Mouse (Mus musculus): ENCODE measurements around the gene Scn8a. TPM values are rescaled to one million over a fixed set of nuclear protein-coding genes. Genes with fewer than 3 reads are reported as not detected.
A peak's percentile ranks its signal among the peaks of the same experiment; 100 is the strongest.

Scn8a gene
- polyA plus RNA-seq, 1 experiment from 2014 or later = 23.0 TPM

DNA sequence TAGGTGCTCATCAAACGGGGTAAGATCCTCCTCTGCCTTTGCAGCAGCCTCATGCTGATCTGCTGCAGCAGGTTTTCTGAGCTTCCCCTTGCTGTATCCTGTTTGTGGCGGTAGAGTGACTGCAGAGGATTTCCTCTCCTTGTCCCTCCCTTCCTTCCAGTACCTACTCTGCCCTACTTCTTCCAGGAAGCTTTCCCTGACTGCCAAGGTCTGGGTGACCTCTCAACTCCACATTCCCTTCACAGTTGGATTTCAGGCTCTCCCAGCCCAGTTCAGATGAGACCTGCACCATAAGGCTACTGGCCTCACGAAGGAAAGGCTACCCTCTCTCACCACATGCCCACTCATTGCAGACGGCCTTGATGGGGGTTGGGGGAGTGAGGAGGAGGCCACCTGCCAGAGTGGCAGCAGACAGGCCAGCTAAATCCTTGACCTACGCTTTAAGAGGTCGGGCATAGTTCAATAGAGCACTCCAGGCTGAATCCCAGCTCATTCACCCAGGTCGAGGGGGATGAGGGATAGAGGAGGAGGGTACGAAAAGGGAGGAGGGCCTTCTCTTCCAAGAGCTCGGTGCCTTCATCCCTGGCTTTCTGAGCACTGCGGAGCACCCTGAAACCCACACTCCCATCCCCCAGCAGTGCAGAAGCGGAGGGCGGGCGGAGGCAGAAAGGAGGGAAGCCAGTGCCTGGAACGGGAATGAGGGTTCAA lies 222.6 kb downstream of the Scn8a start:
- 15% methylated on average over 14 of the region's 14 CpGs for WGBS
- peak; percentile 56 for ATAC-seq

DNA sequence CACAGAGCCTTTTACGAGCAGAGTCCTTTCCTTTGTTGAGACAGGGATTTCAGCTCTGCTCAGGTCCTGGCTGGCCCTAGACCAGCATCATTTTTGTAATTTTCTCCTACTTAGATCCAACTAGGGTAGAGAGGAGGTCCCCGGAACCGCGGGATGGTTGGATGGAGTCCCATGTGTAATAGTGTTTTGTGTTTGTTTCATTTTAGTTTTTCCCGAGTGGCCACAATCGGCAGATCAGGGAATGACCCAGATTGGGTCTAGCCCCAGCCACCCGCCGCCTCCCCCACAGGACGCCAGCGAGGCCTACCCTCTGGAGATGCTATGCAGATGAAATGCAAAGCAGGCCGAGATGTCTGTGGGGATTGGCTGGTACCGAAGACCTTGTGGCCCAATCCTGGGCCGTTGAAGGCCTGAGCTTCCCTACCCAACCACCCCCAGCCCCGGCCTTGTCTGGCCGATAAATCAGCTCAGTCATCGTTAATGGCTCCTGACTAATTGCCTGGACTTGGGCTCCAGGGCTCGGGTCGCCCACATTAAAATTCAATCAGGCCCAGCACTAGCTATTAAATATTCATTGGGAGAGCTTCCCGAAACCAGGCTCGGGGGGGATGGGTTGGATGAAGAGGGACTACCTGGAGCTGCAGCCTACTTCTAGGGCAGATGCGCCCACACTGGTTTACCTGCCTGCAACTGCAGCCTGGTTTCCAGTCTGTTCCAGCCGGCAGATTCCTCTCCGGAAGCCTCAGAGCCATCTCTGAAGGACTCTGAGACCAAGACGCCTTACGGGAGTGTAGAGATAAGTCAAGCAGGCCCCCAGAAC lies 223.4 kb downstream of the Scn8a start:
- WGBS = 6% methylated on average over 25 of the region's 25 CpGs
- peak overlapping the region; percentile 11; the same call in 1 of the 2 replicates for H3K4me3 ChIP-seq (replicated peaks)
- H3K36me3 ChIP-seq = no peaks in the 10 kb centered on the region
- peaks cover 43% of the 10 kb centered on the region for H3K4me1 ChIP-seq (replicated peaks)
- ATAC-seq = peak; percentile 92
- peak overlapping the region; percentile 82 for H3K27ac ChIP-seq
- no peaks in the 10 kb centered on the region for H3K27me3 ChIP-seq
- H3K4me2 ChIP-seq (replicated peaks) = peak overlapping the region; percentile 41
- H3K9ac ChIP-seq (replicated peaks) = 0 out of 2 replicates have a peak overlapping the region, but pooled peaks have one; percentile 20
- no peaks in the 10 kb centered on the region for H3K9me3 ChIP-seq

More for the DNA sequence above, 222.6 kb downstream of the Scn8a start:
- Histone ChIP-seq H3K9me3 (no peaks in the 10 kb centered on the region), H3K27ac (peak overlapping the region; percentile 82), H3K4me3 (replicated peaks) (no peak overlapping the region), H3K9ac (replicated peaks) (0 out of 2 replicates have a peak overlapping the region, but pooled peaks have one; percentile 7), H3K4me1 (replicated peaks) (peaks cover 35% of the 10 kb centered on the region), H3K36me3 (no peaks in the 10 kb centered on the region), H3K27me3 (no peaks in the 10 kb centered on the region), H3K4me2 (replicated peaks) (peak overlapping the region; percentile 41)

DNA sequence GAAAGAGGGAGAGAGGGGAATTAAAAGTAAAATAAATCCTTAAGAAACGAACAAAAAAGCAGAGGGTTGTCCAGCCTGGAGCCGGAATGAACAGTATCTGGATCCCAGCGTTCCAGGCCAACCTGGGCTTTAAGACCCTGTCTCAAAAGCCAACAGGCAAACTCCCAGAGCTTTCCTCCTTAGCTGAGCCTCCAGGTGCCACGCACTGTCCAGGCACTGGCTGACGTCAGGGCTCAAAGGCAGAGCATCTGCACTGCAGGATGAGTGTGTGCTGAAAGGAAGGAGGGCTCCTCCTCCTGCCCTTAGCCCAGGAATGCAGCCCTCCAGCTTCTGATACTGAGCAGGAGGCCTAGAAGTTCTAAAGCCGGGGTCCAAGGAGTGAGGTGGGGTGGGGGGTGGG lies 224.3 kb downstream of the Scn8a start:
- no peak for ATAC-seq
- H3K36me3 ChIP-seq = no peaks in the 10 kb centered on the region
- H3K27ac ChIP-seq = no peak overlapping the region
- H3K4me1 ChIP-seq (replicated peaks) = peaks cover 46% of the 10 kb centered on the region
- no peak overlapping the region for H3K4me2 ChIP-seq (replicated peaks)
- 36% methylated on average over 6 of the region's 6 CpGs for WGBS
- no peak overlapping the region for H3K4me3 ChIP-seq (replicated peaks)
- no peaks in the 10 kb centered on the region for H3K27me3 ChIP-seq
- H3K9me3 ChIP-seq = no peaks in the 10 kb centered on the region
- no peak overlapping the region for H3K9ac ChIP-seq (replicated peaks)

DNA sequence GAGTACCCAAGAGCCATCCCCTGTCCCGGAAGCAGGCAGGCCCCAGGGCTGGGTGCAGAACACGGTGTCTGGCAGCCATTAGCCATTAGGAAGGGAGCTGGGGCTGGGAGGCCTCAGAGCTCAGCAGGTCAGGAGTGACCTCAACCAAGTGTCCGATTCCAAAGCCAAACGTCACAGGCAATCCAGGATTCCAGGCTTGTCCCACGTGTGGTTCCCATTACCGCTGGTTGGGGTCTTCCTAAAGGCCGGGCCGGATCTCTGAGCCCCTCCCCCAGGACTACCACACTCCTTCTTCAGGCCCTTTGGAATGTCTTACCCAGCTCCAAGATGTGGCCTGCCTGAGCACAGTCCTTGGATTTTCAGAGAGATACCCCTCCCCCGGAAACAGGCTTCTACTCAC lies 225.3 kb downstream of the Scn8a start:
- Histone ChIP-seq H3K27ac (no peak overlapping the region), H3K9ac (replicated peaks) (no peak overlapping the region), H3K36me3 (no peaks in the 10 kb centered on the region), H3K4me2 (replicated peaks) (no peak overlapping the region), H3K4me3 (replicated peaks) (no peak overlapping the region), H3K27me3 (0 out of 2 replicates have a peak, but pooled peaks cover 3% of the 10 kb centered on the region), H3K4me1 (replicated peaks) (peaks cover 46% of the 10 kb centered on the region), H3K9me3 (no peaks in the 10 kb centered on the region)
- no peak for ATAC-seq
- WGBS = 58% methylated on average over 9 of the region's 9 CpGs

DNA sequence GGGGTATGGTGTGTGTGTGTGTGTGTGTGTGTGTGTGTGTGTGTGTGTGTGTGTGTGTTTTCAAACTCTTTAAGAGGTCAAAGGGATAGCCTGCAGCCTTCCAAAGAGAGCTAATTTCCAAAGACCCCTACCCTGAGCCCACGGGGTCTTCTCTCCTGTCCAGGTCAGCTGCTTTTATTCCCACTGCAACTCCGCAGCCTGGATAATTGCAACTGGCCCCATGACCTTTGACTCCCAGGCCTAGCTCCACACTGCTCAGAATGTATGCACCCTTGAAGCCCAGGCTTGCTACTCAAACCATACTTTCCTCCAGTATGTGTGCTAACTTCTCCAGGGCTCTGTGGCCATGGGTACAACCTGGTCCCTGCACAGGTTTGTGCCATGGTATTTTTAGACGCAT lies 225.7 kb downstream of the Scn8a start:
- H3K27ac ChIP-seq = no peak overlapping the region
- H3K4me3 ChIP-seq (replicated peaks) = no peak overlapping the region
- H3K27me3 ChIP-seq = 0 out of 2 replicates have a peak, but pooled peaks cover 3% of the 10 kb centered on the region
- H3K9ac ChIP-seq (replicated peaks) = no peak overlapping the region
- peaks cover 46% of the 10 kb centered on the region for H3K4me1 ChIP-seq (replicated peaks)
- H3K4me2 ChIP-seq (replicated peaks) = no peak overlapping the region
- no peak for ATAC-seq
- no peaks in the 10 kb centered on the region for H3K36me3 ChIP-seq
- no peaks in the 10 kb centered on the region for H3K9me3 ChIP-seq
- 50% methylated on average over 3 of the region's 3 CpGs for WGBS

Other genes starting within 250 kb of the Scn8a start
- 2.4 and 2.9 TPM in 2 replicates for gene Smagp, start 232.9 kb upstream of the Scn8a start, polyA plus RNA-seq (2015; fragmentation: Nextera tagmentation; extraction: Ambion mirVana)
- 1.2 and 1.3 TPM in 2 replicates for gene Bin2, start 200.3 kb upstream of the Scn8a start, polyA plus RNA-seq (2015; fragmentation: Nextera tagmentation; extraction: Ambion mirVana)
- gene Cela1, start 181.9 kb upstream of the Scn8a start, polyA plus RNA-seq (2015; fragmentation: Nextera tagmentation; extraction: Ambion mirVana) = 0.34 and 1.1 TPM in 2 replicates
- gene Galnt6, start 140.5 kb upstream of the Scn8a start, polyA plus RNA-seq (2015; fragmentation: Nextera tagmentation; extraction: Ambion mirVana) = not detected in 2 replicates
- gene Slc4a8, start 108.1 kb upstream of the Scn8a start, polyA plus RNA-seq (2015; fragmentation: Nextera tagmentation; extraction: Ambion mirVana) = 23.3 and 23.4 TPM in 2 replicates
- gene Gm47841, start 177.5 kb downstream of the Scn8a start, polyA plus RNA-seq (2015; fragmentation: Nextera tagmentation; extraction: Ambion mirVana) = not detected in 2 replicates
- gene Fignl2, start 208.7 kb downstream of the Scn8a start, polyA plus RNA-seq (2015; fragmentation: Nextera tagmentation; extraction: Ambion mirVana) = 0.11 and 0.15 TPM in 2 replicates
- not detected in 2 replicates for gene Ankrd33, start 245.9 kb downstream of the Scn8a start, polyA plus RNA-seq (2015; fragmentation: Nextera tagmentation; extraction: Ambion mirVana)

All from midbrain, embryonic 13.5 days (tissue).